Mouse (Mus musculus): ENCODE measurements at regions not wholly inside any gene's neighbourhood (a gene's known extent, or its start where the extent isn't known, plus 50 kb on each side); places are given as distances from the start of the nearest gene placed in this dataset.

GRCm38 (mm10) chr4:31817574-31818240 is 146.2 kb upstream of the Map3k7 start:
- Histone ChIP-seq H3K4me2 (no peak overlapping the region), H3K36me3 (0 out of 2 replicates have a peak, but pooled peaks cover 3% of the 10 kb centered on the region), H3K9me3 (replicated peaks) (no peaks in the 10 kb centered on the region), H3K4me3 (no peak overlapping the region), H3K9ac (no peak overlapping the region), H3K27ac (ENCODE audit: poor library complexity, severe bottlenecking) (no peak overlapping the region), H3K27me3 (replicated peaks) (no peaks in the 10 kb centered on the region), H3K4me1 (replicated peaks) (no peaks in the 10 kb centered on the region)
- WGBS, result 83% methylated on average over 3 of the region's 3 CpGs
- no peak for ATAC-seq (ENCODE audit: insufficient number of reproducible peaks, low FRiP score)

GRCm38 (mm10) chr4:31819521-31820259 is 144.2 kb upstream of the Map3k7 start:
- Histone ChIP-seq H3K9me3 (replicated peaks) (no peaks in the 10 kb centered on the region), H3K4me1 (replicated peaks) (0 out of 2 replicates have a peak, but pooled peaks cover 8% of the 10 kb centered on the region), H3K36me3 (0 out of 2 replicates have a peak, but pooled peaks cover 3% of the 10 kb centered on the region), H3K4me2 (no peak overlapping the region), H3K27me3 (replicated peaks) (no peaks in the 10 kb centered on the region), H3K4me3 (no peak overlapping the region), H3K27ac (ENCODE audit: poor library complexity, severe bottlenecking) (no peak overlapping the region), H3K9ac (no peak overlapping the region)
- 73% methylated on average over 18 of the region's 18 CpGs for WGBS
- no peak for ATAC-seq (ENCODE audit: insufficient number of reproducible peaks, low FRiP score)

- H3K36me3 ChIP-seq, result no peaks in the 10 kb centered on the region
- H3K4me2 ChIP-seq, result peak overlapping the region; percentile 48
- no peaks in the 10 kb centered on the region for H3K27me3 ChIP-seq (replicated peaks)
- H3K4me3 ChIP-seq, result peak overlapping the region; percentile 9; the same call in 1 of the 2 replicates
- ATAC-seq (ENCODE audit: insufficient number of reproducible peaks, low FRiP score), result no peak
- H3K27ac ChIP-seq (ENCODE audit: poor library complexity, severe bottlenecking), result no peak overlapping the region
- no peaks in the 10 kb centered on the region for H3K9me3 ChIP-seq (replicated peaks)
- peaks cover 18% of the 10 kb centered on the region for H3K4me1 ChIP-seq (replicated peaks)
- no peak overlapping the region for H3K9ac ChIP-seq
- 50% methylated on average over 19 of the region's 19 CpGs for WGBS
Observed at GRCm38 (mm10) chr4:31823574-31824348, 140.1 kb upstream of the Map3k7 start.

GRCm38 (mm10) chr4:31824518-31825437 is 139.1 kb upstream of the Map3k7 start:
- 0 out of 2 replicates have a peak overlapping the region, but pooled peaks have one; percentile 20 for H3K27ac ChIP-seq (ENCODE audit: poor library complexity, severe bottlenecking)
- ATAC-seq (ENCODE audit: insufficient number of reproducible peaks, low FRiP score), result no peak
- WGBS, result 43% methylated on average over 14 of the region's 14 CpGs

GRCm38 (mm10) chr4:31825438-31825830 is 138.5 kb upstream of the Map3k7 start:
- Histone ChIP-seq H3K9me3 (replicated peaks) (no peaks in the 10 kb centered on the region), H3K4me2 (no peak overlapping the region), H3K27ac (ENCODE audit: poor library complexity, severe bottlenecking) (peak overlapping the region; percentile 20), H3K9ac (no peak overlapping the region), H3K4me1 (replicated peaks) (peaks cover 18% of the 10 kb centered on the region), H3K36me3 (no peaks in the 10 kb centered on the region), H3K4me3 (no peak overlapping the region), H3K27me3 (replicated peaks) (no peaks in the 10 kb centered on the region)
- ATAC-seq (ENCODE audit: insufficient number of reproducible peaks, low FRiP score), result no peak
- 62% methylated on average over 3 of the region's 3 CpGs for WGBS

More at GRCm38 (mm10) chr4:31824518-31825437, 139.1 kb upstream of the Map3k7 start:
- Histone ChIP-seq H3K36me3 (no peaks in the 10 kb centered on the region), H3K27me3 (replicated peaks) (no peaks in the 10 kb centered on the region), H3K4me1 (replicated peaks) (peaks cover 18% of the 10 kb centered on the region), H3K9me3 (replicated peaks) (no peaks in the 10 kb centered on the region), H3K4me2 (peak overlapping the region; percentile 53), H3K9ac (no peak overlapping the region), H3K4me3 (0 out of 2 replicates have a peak overlapping the region, but pooled peaks have one; percentile 3)

GRCm38 (mm10) chr4:31826661-31827060 is 137.2 kb upstream of the Map3k7 start:
- H3K27me3 ChIP-seq (replicated peaks), result no peaks in the 10 kb centered on the region
- H3K9me3 ChIP-seq (replicated peaks), result no peaks in the 10 kb centered on the region
- no peaks in the 10 kb centered on the region for H3K36me3 ChIP-seq
- no peak for ATAC-seq (ENCODE audit: insufficient number of reproducible peaks, low FRiP score)
- H3K9ac ChIP-seq, result no peak overlapping the region
- H3K4me2 ChIP-seq, result no peak overlapping the region
- H3K4me3 ChIP-seq, result no peak overlapping the region
- H3K27ac ChIP-seq (ENCODE audit: poor library complexity, severe bottlenecking), result no peak overlapping the region
- WGBS, result 86% methylated on average over 8 of the region's 8 CpGs
- peaks cover 18% of the 10 kb centered on the region for H3K4me1 ChIP-seq (replicated peaks)

- Histone ChIP-seq H3K27me3 (replicated peaks) (no peaks in the 10 kb centered on the region), H3K9ac (no peak overlapping the region), H3K4me3 (no peak overlapping the region), H3K4me2 (no peak overlapping the region), H3K9me3 (replicated peaks) (no peaks in the 10 kb centered on the region), H3K36me3 (no peaks in the 10 kb centered on the region), H3K27ac (ENCODE audit: poor library complexity, severe bottlenecking) (no peak overlapping the region), H3K4me1 (replicated peaks) (peaks cover 18% of the 10 kb centered on the region)
- 72% methylated on average over 7 of the region's 7 CpGs for WGBS
- no peak for ATAC-seq (ENCODE audit: insufficient number of reproducible peaks, low FRiP score)
Observed at GRCm38 (mm10) chr4:31827266-31827665, 136.6 kb upstream of the Map3k7 start.

GRCm38 (mm10) chr4:31830241-31830640 is 133.7 kb upstream of the Map3k7 start:
- no peak overlapping the region for H3K4me3 ChIP-seq
- WGBS, result 62% methylated on average over 11 of the region's 11 CpGs
- H3K27me3 ChIP-seq (replicated peaks), result no peaks in the 10 kb centered on the region
- H3K9me3 ChIP-seq (replicated peaks), result no peaks in the 10 kb centered on the region
- H3K9ac ChIP-seq, result no peak overlapping the region
- H3K27ac ChIP-seq (ENCODE audit: poor library complexity, severe bottlenecking), result no peak overlapping the region
- peaks cover 19% of the 10 kb centered on the region for H3K4me1 ChIP-seq (replicated peaks)
- no peak for ATAC-seq (ENCODE audit: insufficient number of reproducible peaks, low FRiP score)
- no peaks in the 10 kb centered on the region for H3K36me3 ChIP-seq
- no peak overlapping the region for H3K4me2 ChIP-seq

- no peak overlapping the region for H3K9ac ChIP-seq
- WGBS, result 87% methylated on average over 2 of the region's 2 CpGs
Observed at GRCm38 (mm10) chr4:31831469-31831868, 132.4 kb upstream of the Map3k7 start.

GRCm38 (mm10) chr4:31833828-31834227 is 130.1 kb upstream of the Map3k7 start:
- peaks cover 45% of the 10 kb centered on the region for H3K4me1 ChIP-seq (replicated peaks)
- no peak overlapping the region for H3K4me2 ChIP-seq
- H3K27me3 ChIP-seq (replicated peaks), result no peaks in the 10 kb centered on the region
- no peak overlapping the region for H3K4me3 ChIP-seq
- WGBS, result 64% methylated on average over 4 of the region's 4 CpGs
- H3K27ac ChIP-seq (ENCODE audit: poor library complexity, severe bottlenecking), result peak overlapping the region; percentile 41; the same call in 1 of the 2 replicates
- no peaks in the 10 kb centered on the region for H3K9me3 ChIP-seq (replicated peaks)
- no peak overlapping the region for H3K9ac ChIP-seq
- H3K36me3 ChIP-seq, result no peaks in the 10 kb centered on the region
- no peak for ATAC-seq (ENCODE audit: insufficient number of reproducible peaks, low FRiP score)

More at GRCm38 (mm10) chr4:31831469-31831868, 132.4 kb upstream of the Map3k7 start:
- Histone ChIP-seq H3K4me3 (no peak overlapping the region), H3K4me2 (no peak overlapping the region), H3K9me3 (replicated peaks) (no peaks in the 10 kb centered on the region), H3K4me1 (replicated peaks) (peaks cover 26% of the 10 kb centered on the region), H3K27ac (ENCODE audit: poor library complexity, severe bottlenecking) (no peak overlapping the region), H3K27me3 (replicated peaks) (no peaks in the 10 kb centered on the region), H3K36me3 (no peaks in the 10 kb centered on the region)
- no peak for ATAC-seq (ENCODE audit: insufficient number of reproducible peaks, low FRiP score)
